Mouse (Mus musculus): ENCODE measurements around the gene Tle1. TPM values are rescaled to one million over a fixed set of nuclear protein-coding genes. Genes with fewer than 3 reads are reported as not detected.

Tle1 gene
- total and polyA plus RNA-seq, 3 experiments = 8.2 to 9.5 (median 8.8) TPM

DNA sequence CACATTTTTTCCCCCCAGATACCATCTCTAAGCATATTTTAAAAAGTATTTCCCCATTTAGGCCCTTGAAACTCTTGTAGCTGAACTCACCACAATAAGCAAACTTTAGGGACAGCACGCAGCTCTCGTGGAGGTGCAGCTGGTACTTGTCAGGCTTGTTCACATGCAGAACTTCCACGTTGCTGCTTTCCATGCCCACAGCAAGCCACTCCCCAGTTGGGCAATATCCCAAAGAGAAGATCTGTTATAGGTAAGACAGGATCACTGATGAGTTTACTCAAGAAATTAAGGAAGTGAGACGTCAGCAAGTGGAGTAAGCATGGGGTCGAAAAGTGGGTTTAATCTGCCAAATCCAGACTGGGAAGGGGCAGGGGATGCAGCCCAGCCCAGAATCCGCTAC lies 80.7 kb downstream of the Tle1 start:
- intact Hi-C loops (cut with DNase I) = no loop called here
- H3K27ac ChIP-seq = no peak overlapping the region
- 91% methylated on average over 6 of the region's 6 CpGs for WGBS
- no peak overlapping the region for H3K9ac ChIP-seq (ENCODE audit: low read depth, low read length)
- H3K27me3 ChIP-seq (ENCODE audit: control insufficient read depth, insufficient read depth, low read length) = no peaks in the 10 kb centered on the region
- H3K36me3 ChIP-seq (ENCODE audit: control insufficient read depth, insufficient read depth, low read length) = peaks cover 2% of the 10 kb centered on the region
- TF ChIP-seq CTCF (IDR thresholded peaks at IDR 0.05) = no peak
- TF ChIP-seq POLR2A (IDR thresholded peaks at IDR 0.05; ENCODE audit: insufficient read depth, low read depth, low read length) = no peak
- no peak for TF ChIP-seq EP300 (IDR thresholded peaks at IDR 0.05; ENCODE audit: insufficient read depth, low read depth, low read length)
- no peak for DNase-seq
- peaks cover 3% of the 10 kb centered on the region; the same call in 1 of the 2 replicates for H3K4me1 ChIP-seq (ENCODE audit: control insufficient read depth, insufficient read depth, low read length)
- H3K4me3 ChIP-seq = no peak overlapping the region
- no peaks in the 10 kb centered on the region for H3K79me2 ChIP-seq (replicated peaks; ENCODE audit: control insufficient read depth, insufficient read depth, low read length)

DNA sequence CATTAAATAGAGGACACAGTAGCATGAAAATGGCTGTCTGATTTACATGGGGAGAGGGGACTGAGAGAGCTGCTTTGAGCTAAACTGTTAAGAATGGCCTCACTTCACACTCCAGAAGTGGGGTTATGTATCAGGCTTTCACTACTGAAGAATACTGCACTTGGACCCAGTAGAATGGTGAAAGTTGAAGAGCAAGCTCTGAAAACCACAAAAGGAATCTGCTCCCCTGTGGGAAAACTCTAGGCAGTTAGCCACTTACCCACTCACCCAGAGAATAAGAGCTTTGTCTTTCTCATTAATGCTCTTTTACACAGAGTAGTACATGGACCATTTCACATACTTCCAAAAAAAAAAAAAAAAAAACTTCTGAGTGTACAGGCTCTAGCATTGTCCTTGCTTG lies 95.0 kb downstream of the Tle1 start:
- H3K9ac ChIP-seq (ENCODE audit: low read depth, low read length) = no peak overlapping the region
- DNase-seq = no peak
- no peak overlapping the region for H3K27ac ChIP-seq
- no peaks in the 10 kb centered on the region for H3K79me2 ChIP-seq (replicated peaks; ENCODE audit: control insufficient read depth, insufficient read depth, low read length)
- H3K4me1 ChIP-seq (ENCODE audit: control insufficient read depth, insufficient read depth, low read length) = no peaks in the 10 kb centered on the region
- TF ChIP-seq CTCF (IDR thresholded peaks at IDR 0.05) (no peak), EP300 (IDR thresholded peaks at IDR 0.05; ENCODE audit: insufficient read depth, low read depth, low read length) (no peak), POLR2A (IDR thresholded peaks at IDR 0.05; ENCODE audit: insufficient read depth, low read depth, low read length) (no peak)
- intact Hi-C loops (cut with DNase I) = no loop called here
- H3K4me3 ChIP-seq = no peak overlapping the region
- no peaks in the 10 kb centered on the region for H3K27me3 ChIP-seq (ENCODE audit: control insufficient read depth, insufficient read depth, low read length)
- no peaks in the 10 kb centered on the region for H3K36me3 ChIP-seq (ENCODE audit: control insufficient read depth, insufficient read depth, low read length)

DNA sequence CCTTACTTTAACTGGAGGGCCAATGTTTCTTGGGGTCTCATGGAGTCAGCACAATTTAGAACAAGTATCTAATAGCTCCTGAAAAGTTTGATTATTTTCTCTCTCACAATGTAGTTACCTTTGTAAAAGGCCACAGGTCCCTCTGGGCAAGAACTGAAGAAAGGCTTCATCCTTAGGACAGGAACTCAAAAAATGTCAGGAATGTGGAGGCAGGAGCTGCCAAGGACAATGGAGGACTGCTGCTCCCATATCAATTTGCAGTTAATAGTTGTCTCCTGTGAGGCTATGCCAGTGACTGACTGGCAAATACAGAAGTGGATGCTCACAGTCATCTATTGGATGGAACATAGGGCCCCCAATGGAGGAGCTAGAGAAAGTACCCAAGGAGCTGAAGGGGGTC lies 96.5 kb downstream of the Tle1 start:
- H3K27me3 ChIP-seq (ENCODE audit: control insufficient read depth, insufficient read depth, low read length) = no peaks in the 10 kb centered on the region
- no peak for TF ChIP-seq POLR2A (IDR thresholded peaks at IDR 0.05; ENCODE audit: insufficient read depth, low read depth, low read length)
- TF ChIP-seq CTCF (IDR thresholded peaks at IDR 0.05) = no peak
- TF ChIP-seq EP300 (IDR thresholded peaks at IDR 0.05; ENCODE audit: insufficient read depth, low read depth, low read length) = no peak
- DNase-seq = no peak
- H3K4me3 ChIP-seq = no peak overlapping the region
- H3K27ac ChIP-seq = no peak overlapping the region
- H3K4me1 ChIP-seq (ENCODE audit: control insufficient read depth, insufficient read depth, low read length) = no peaks in the 10 kb centered on the region
- H3K36me3 ChIP-seq (ENCODE audit: control insufficient read depth, insufficient read depth, low read length) = no peaks in the 10 kb centered on the region
- H3K9ac ChIP-seq (ENCODE audit: low read depth, low read length) = no peak overlapping the region
- intact Hi-C loops (cut with DNase I) = no loop called here
- H3K79me2 ChIP-seq (replicated peaks; ENCODE audit: control insufficient read depth, insufficient read depth, low read length) = no peaks in the 10 kb centered on the region

DNA sequence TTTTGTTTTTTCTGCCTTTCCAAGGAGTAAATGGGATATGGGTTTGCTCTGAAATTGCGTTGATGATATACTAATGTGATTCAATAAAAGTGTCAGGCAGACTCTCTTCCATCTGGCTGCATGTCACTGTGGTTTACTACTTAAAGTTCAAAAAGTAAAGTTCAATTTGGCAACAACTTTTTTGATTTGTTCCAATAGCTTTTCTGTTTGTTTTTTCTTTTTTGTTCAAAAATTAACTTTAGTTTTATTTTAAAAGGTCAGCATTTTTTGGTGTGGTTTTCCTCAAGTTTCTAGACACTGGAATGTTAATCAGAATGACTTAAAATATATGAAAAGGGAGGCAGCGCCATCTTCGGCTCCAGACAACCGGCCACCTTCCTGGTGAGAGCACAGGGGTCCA lies 112.9 kb downstream of the Tle1 start:
- Histone ChIP-seq H3K9ac (ENCODE audit: low read depth, low read length) (no peak overlapping the region), H3K36me3 (ENCODE audit: control insufficient read depth, insufficient read depth, low read length) (no peaks in the 10 kb centered on the region), H3K27ac (no peak overlapping the region), H3K27me3 (ENCODE audit: control insufficient read depth, insufficient read depth, low read length) (no peaks in the 10 kb centered on the region), H3K4me3 (no peak overlapping the region), H3K4me1 (ENCODE audit: control insufficient read depth, insufficient read depth, low read length) (no peaks in the 10 kb centered on the region), H3K79me2 (replicated peaks; ENCODE audit: control insufficient read depth, insufficient read depth, low read length) (no peaks in the 10 kb centered on the region)
- no peak for DNase-seq
- WGBS = 91% methylated on average over 4 of the region's 4 CpGs
- no peak for TF ChIP-seq EP300 (IDR thresholded peaks at IDR 0.05; ENCODE audit: insufficient read depth, low read depth, low read length)
- TF ChIP-seq CTCF (IDR thresholded peaks at IDR 0.05) = no peak
- intact Hi-C loops (cut with DNase I) = no loop called here

DNA sequence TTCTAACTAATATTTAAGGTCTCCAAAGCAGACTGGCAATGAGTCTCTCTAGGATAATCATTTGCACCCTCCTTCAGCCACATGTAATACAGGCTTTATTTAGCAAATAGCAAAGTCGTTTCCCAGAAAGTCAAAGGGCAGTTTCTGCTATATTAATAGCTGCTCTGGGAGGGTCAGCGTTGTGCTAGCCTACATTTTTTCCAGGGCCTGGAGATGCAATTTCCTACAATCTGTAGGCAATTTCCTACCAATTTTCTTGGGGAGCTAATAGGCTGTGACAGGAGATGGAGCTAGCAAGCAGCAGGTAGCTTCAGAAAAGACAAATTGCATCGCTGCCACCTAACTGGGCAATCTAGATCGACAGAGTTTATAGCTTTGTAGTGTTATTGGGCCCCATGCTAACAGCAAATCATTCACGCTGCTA lies 131.6 kb downstream of the Tle1 start:
- no peaks in the 10 kb centered on the region for H3K27me3 ChIP-seq (ENCODE audit: control insufficient read depth, insufficient read depth, low read length)
- no peak overlapping the region for H3K27ac ChIP-seq
- no peaks in the 10 kb centered on the region for H3K79me2 ChIP-seq (replicated peaks; ENCODE audit: control insufficient read depth, insufficient read depth, low read length)
- intact Hi-C loops (cut with DNase I) = loop anchor here (10.0 kb wide), 1 partner anchor 126 kb away; no protein-coding TSS in a partner anchor
- no peaks in the 10 kb centered on the region for H3K4me1 ChIP-seq (ENCODE audit: control insufficient read depth, insufficient read depth, low read length)
- WGBS = 39% methylated on average over 5 of the region's 5 CpGs
- no peaks in the 10 kb centered on the region for H3K36me3 ChIP-seq (ENCODE audit: control insufficient read depth, insufficient read depth, low read length)
- no peak overlapping the region for H3K9ac ChIP-seq (ENCODE audit: low read depth, low read length)
- no peak overlapping the region for H3K4me3 ChIP-seq
- 0 out of 2 replicates have a peak, but pooled peaks have one; percentile 14 for TF ChIP-seq CTCF (IDR thresholded peaks at IDR 0.05)
- no peak for TF ChIP-seq POLR2A (IDR thresholded peaks at IDR 0.05; ENCODE audit: insufficient read depth, low read depth, low read length)
- no peak for TF ChIP-seq EP300 (IDR thresholded peaks at IDR 0.05; ENCODE audit: insufficient read depth, low read depth, low read length)
- DNase-seq = peak in 1 of 2 experiments; percentile 1

DNA sequence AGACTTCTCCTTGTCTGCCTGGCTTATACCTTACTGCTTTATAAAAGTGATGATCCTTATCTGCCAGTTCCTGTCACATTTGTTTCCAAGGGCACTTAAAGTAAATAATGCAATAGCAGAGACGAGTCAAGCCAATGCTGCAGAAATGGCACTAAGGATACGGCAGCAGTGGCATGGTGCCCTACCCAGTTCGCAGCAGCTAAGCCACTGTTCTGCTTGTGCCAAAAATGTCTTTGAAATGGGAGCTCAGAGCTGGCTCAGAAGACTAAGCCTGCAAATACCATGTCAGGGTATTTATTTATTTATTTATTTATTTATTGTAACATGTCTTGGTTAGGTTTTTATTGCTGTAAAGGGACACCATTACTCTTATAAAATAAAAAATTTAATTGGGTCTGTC lies 132.8 kb downstream of the Tle1 start:
- Histone ChIP-seq H3K27ac (no peak overlapping the region), H3K79me2 (replicated peaks; ENCODE audit: control insufficient read depth, insufficient read depth, low read length) (no peaks in the 10 kb centered on the region), H3K4me3 (no peak overlapping the region), H3K9ac (ENCODE audit: low read depth, low read length) (no peak overlapping the region), H3K27me3 (ENCODE audit: control insufficient read depth, insufficient read depth, low read length) (no peaks in the 10 kb centered on the region), H3K4me1 (ENCODE audit: control insufficient read depth, insufficient read depth, low read length) (no peaks in the 10 kb centered on the region), H3K36me3 (ENCODE audit: control insufficient read depth, insufficient read depth, low read length) (no peaks in the 10 kb centered on the region)
- DNase-seq = no peak
- TF ChIP-seq EP300 (IDR thresholded peaks at IDR 0.05; ENCODE audit: insufficient read depth, low read depth, low read length) (no peak), POLR2A (IDR thresholded peaks at IDR 0.05; ENCODE audit: insufficient read depth, low read depth, low read length) (no peak), CTCF (IDR thresholded peaks at IDR 0.05) (no peak)
- WGBS = 73% methylated on average over 3 of the region's 3 CpGs
- intact Hi-C loops (cut with DNase I) = loop anchor here (10.0 kb wide), 1 partner anchor 127 kb away; no protein-coding TSS in a partner anchor

All from heart, adult 2 months (tissue).